Mouse (Mus musculus): ENCODE data around the gene H2afy. TPM values are rescaled to one million over a fixed set of nuclear protein-coding genes. Genes with fewer than 3 reads are reported as not detected.

The H2afy gene
- polyA plus RNA-seq, 1 experiment from 2014 or later = 645 TPM

- Histone ChIP-seq H3K27me3 (ENCODE audit: low read depth, poor library complexity, severe bottlenecking) (no peaks in the 10 kb centered on the region), H3K4me1 (peaks cover 55% of the 10 kb centered on the region), H3K27ac (peak overlapping the region; percentile 72), H3K4me3 (no peak overlapping the region), H3K36me3 (no peaks in the 10 kb centered on the region), H3K9me3 (replicated peaks) (no peaks in the 10 kb centered on the region)
- no peak for DNase-seq (ENCODE audit: low spot score)
- WGBS = 58% methylated on average over 6 of the region's 6 CpGs
Measured at GRCm38 (mm10) chr13:56139167-56139751, 3.1 kb upstream of the H2afy start.

- peak; percentile 92 for DNase-seq (ENCODE audit: low spot score)
- no peaks in the 10 kb centered on the region for H3K27me3 ChIP-seq (ENCODE audit: low read depth, poor library complexity, severe bottlenecking)
- H3K4me1 ChIP-seq = peaks cover 64% of the 10 kb centered on the region
- H3K4me3 ChIP-seq = peak overlapping the region; percentile 100
- H3K27ac ChIP-seq = peak overlapping the region; percentile 99
- no peaks in the 10 kb centered on the region for H3K9me3 ChIP-seq (replicated peaks)
- H3K36me3 ChIP-seq = peaks cover 32% of the 10 kb centered on the region
- 1% methylated on average over 87 of the region's 89 CpGs for WGBS
Measured at GRCm38 (mm10) chr13:56135231-56136052, 719 bp downstream of the H2afy start.

- no peaks in the 10 kb centered on the region for H3K9me3 ChIP-seq (replicated peaks)
- H3K27ac ChIP-seq = peak overlapping the region; percentile 99
- no peaks in the 10 kb centered on the region for H3K27me3 ChIP-seq (ENCODE audit: low read depth, poor library complexity, severe bottlenecking)
- under 1% methylated on average over 50 of the region's 50 CpGs for WGBS
- peaks cover 39% of the 10 kb centered on the region for H3K36me3 ChIP-seq
- peak; percentile 71 for DNase-seq (ENCODE audit: low spot score)
- peaks cover 61% of the 10 kb centered on the region for H3K4me1 ChIP-seq
- peak overlapping the region; percentile 100 for H3K4me3 ChIP-seq
Measured at GRCm38 (mm10) chr13:56134631-56135181, 1.5 kb downstream of the H2afy start.

GRCm38 (mm10) chr13:56134031-56134430 lies 2.1 kb downstream of the H2afy start:
- peaks cover 54% of the 10 kb centered on the region for H3K4me1 ChIP-seq

GRCm38 (mm10) chr13:56132941-56133340 lies 3.2 kb downstream of the H2afy start:
- H3K4me1 ChIP-seq = peaks cover 47% of the 10 kb centered on the region
- peak overlapping the region; percentile 46; the same call in 1 of the 2 replicates for H3K27ac ChIP-seq
- no peak for DNase-seq (ENCODE audit: low spot score)
- no peaks in the 10 kb centered on the region for H3K9me3 ChIP-seq (replicated peaks)
- WGBS = 83% methylated on average over 7 of the region's 7 CpGs
- H3K27me3 ChIP-seq (ENCODE audit: low read depth, poor library complexity, severe bottlenecking) = no peaks in the 10 kb centered on the region
- H3K4me3 ChIP-seq = peak overlapping the region; percentile 100
- peaks cover 57% of the 10 kb centered on the region for H3K36me3 ChIP-seq

More at GRCm38 (mm10) chr13:56134031-56134430, 2.1 kb downstream of the H2afy start:
- no peaks in the 10 kb centered on the region for H3K27me3 ChIP-seq (ENCODE audit: low read depth, poor library complexity, severe bottlenecking)
- peaks cover 46% of the 10 kb centered on the region for H3K36me3 ChIP-seq
- H3K27ac ChIP-seq = peak overlapping the region; percentile 99
- 52% methylated on average over 5 of the region's 5 CpGs for WGBS
- no peaks in the 10 kb centered on the region for H3K9me3 ChIP-seq (replicated peaks)
- H3K4me3 ChIP-seq = peak overlapping the region; percentile 100
- DNase-seq (ENCODE audit: low spot score) = no peak

GRCm38 (mm10) chr13:56132326-56132936 lies 3.7 kb downstream of the H2afy start:
- H3K27ac ChIP-seq = peak overlapping the region; percentile 46; the same call in 1 of the 2 replicates
- H3K36me3 ChIP-seq = peaks cover 62% of the 10 kb centered on the region
- H3K27me3 ChIP-seq (ENCODE audit: low read depth, poor library complexity, severe bottlenecking) = no peaks in the 10 kb centered on the region
- DNase-seq (ENCODE audit: low spot score) = no peak
- 69% methylated on average over 11 of the region's 11 CpGs for WGBS
- peaks cover 47% of the 10 kb centered on the region for H3K4me1 ChIP-seq
- no peaks in the 10 kb centered on the region for H3K9me3 ChIP-seq (replicated peaks)
- peak overlapping the region; percentile 100; the same call in 1 of the 2 replicates for H3K4me3 ChIP-seq

GRCm38 (mm10) chr13:56130544-56130943 lies 5.6 kb downstream of the H2afy start:
- Histone ChIP-seq H3K9me3 (replicated peaks) (no peaks in the 10 kb centered on the region), H3K27ac (no peak overlapping the region), H3K36me3 (peaks cover 81% of the 10 kb centered on the region), H3K27me3 (ENCODE audit: low read depth, poor library complexity, severe bottlenecking) (no peaks in the 10 kb centered on the region), H3K4me3 (no peak overlapping the region), H3K4me1 (peaks cover 39% of the 10 kb centered on the region)
- no peak for DNase-seq (ENCODE audit: low spot score)
- 69% methylated on average over 8 of the region's 8 CpGs for WGBS

- H3K9me3 ChIP-seq (replicated peaks) = no peaks in the 10 kb centered on the region
- peaks cover 34% of the 10 kb centered on the region for H3K4me1 ChIP-seq
- peaks cover 90% of the 10 kb centered on the region for H3K36me3 ChIP-seq
- no peak overlapping the region for H3K4me3 ChIP-seq
- 96% methylated on average over 3 of the region's 3 CpGs for WGBS
- no peak for DNase-seq (ENCODE audit: low spot score)
- H3K27me3 ChIP-seq (ENCODE audit: low read depth, poor library complexity, severe bottlenecking) = no peaks in the 10 kb centered on the region
- no peak overlapping the region for H3K27ac ChIP-seq
Measured at GRCm38 (mm10) chr13:56129578-56129977, 6.6 kb downstream of the H2afy start.

GRCm38 (mm10) chr13:56129014-56129413 lies 7.1 kb downstream of the H2afy start:
- Histone ChIP-seq H3K36me3 (peaks cover 96% of the 10 kb centered on the region), H3K4me3 (no peak overlapping the region), H3K9me3 (replicated peaks) (no peaks in the 10 kb centered on the region), H3K4me1 (peaks cover 28% of the 10 kb centered on the region), H3K27me3 (ENCODE audit: low read depth, poor library complexity, severe bottlenecking) (no peaks in the 10 kb centered on the region), H3K27ac (no peak overlapping the region)
- WGBS = 92% methylated on average over 4 of the region's 4 CpGs
- no peak for DNase-seq (ENCODE audit: low spot score)

- Histone ChIP-seq H3K27ac (no peak overlapping the region), H3K9me3 (replicated peaks) (no peaks in the 10 kb centered on the region), H3K4me3 (no peak overlapping the region), H3K27me3 (ENCODE audit: low read depth, poor library complexity, severe bottlenecking) (no peaks in the 10 kb centered on the region), H3K36me3 (peaks cover 100% of the 10 kb centered on the region), H3K4me1 (no peaks in the 10 kb centered on the region)
- no peak for DNase-seq (ENCODE audit: low spot score)
- WGBS = 93% methylated on average over 10 of the region's 10 CpGs
Measured at GRCm38 (mm10) chr13:56125632-56126031, 10.5 kb downstream of the H2afy start.

GRCm38 (mm10) chr13:56123075-56123474 lies 13.1 kb downstream of the H2afy start:
- H3K4me1 ChIP-seq = peaks cover 12% of the 10 kb centered on the region
- no peak for DNase-seq (ENCODE audit: low spot score)
- no peak overlapping the region for H3K27ac ChIP-seq
- no peaks in the 10 kb centered on the region for H3K27me3 ChIP-seq (ENCODE audit: low read depth, poor library complexity, severe bottlenecking)
- H3K4me3 ChIP-seq = no peak overlapping the region
- WGBS = 93% methylated on average over 5 of the region's 5 CpGs
- peaks cover 100% of the 10 kb centered on the region for H3K36me3 ChIP-seq
- no peaks in the 10 kb centered on the region for H3K9me3 ChIP-seq (replicated peaks)

GRCm38 (mm10) chr13:56117991-56118765 lies 18.0 kb downstream of the H2afy start:
- Histone ChIP-seq H3K4me1 (peaks cover 59% of the 10 kb centered on the region), H3K27ac (no peak overlapping the region), H3K9me3 (replicated peaks) (no peaks in the 10 kb centered on the region), H3K4me3 (no peak overlapping the region), H3K36me3 (peaks cover 97% of the 10 kb centered on the region), H3K27me3 (ENCODE audit: low read depth, poor library complexity, severe bottlenecking) (no peaks in the 10 kb centered on the region)
- 63% methylated on average over 9 of the region's 9 CpGs for WGBS
- no peak for DNase-seq (ENCODE audit: low spot score)
